Mouse (Mus musculus): ENCODE results near the gene Shmt2. TPM values are rescaled to one million over a fixed set of nuclear protein-coding genes. Genes with fewer than 3 reads are reported as not detected.

The Shmt2 gene
- polyA plus RNA-seq, 1 experiment = 535 TPM

GRCm38 (mm10) chr10:127520714-127521357, 1.4 kb downstream of the Shmt2 start:
- Histone ChIP-seq H3K79me2 (ENCODE audit: control insufficient read depth, insufficient read depth) (peaks cover 22% of the 10 kb centered on the region), H3K27me3 (ENCODE audit: control insufficient read depth, insufficient read depth, insufficient read length) (peaks cover 6% of the 10 kb centered on the region), H3K4me2 (ENCODE audit: low read depth) (peak overlapping the region; percentile 99), H3ac (ENCODE audit: control insufficient read depth, insufficient read length) (peak overlapping the region; percentile 66), H3K36me3 (ENCODE audit: control insufficient read depth, insufficient read depth) (peaks cover 32% of the 10 kb centered on the region), H3K4me3 (peak overlapping the region; percentile 99)
- no peak for TF ChIP-seq CEBPB (IDR thresholded peaks at IDR 0.05; ENCODE audit: insufficient read depth, poor library complexity, severe bottlenecking)
- TF ChIP-seq MAX (IDR thresholded peaks at IDR 0.05; ENCODE audit: low read depth) = no peak
- TF ChIP-seq TCF3 (IDR thresholded peaks at IDR 0.05; ENCODE audit: insufficient read length, low read depth) = no peak
- TF ChIP-seq POLR2A (IDR thresholded peaks at IDR 0.05; ENCODE audit: insufficient read length, low read depth) = no peak
- TF ChIP-seq POLR2AphosphoS2 (IDR thresholded peaks at IDR 0.05; ENCODE audit: insufficient read length, low read depth) = peak; percentile 76

GRCm38 (mm10) chr10:127519903-127520713, 2.1 kb downstream of the Shmt2 start:
- Histone ChIP-seq H3K27me3 (ENCODE audit: control insufficient read depth, insufficient read depth, insufficient read length) (peaks cover 6% of the 10 kb centered on the region), H3ac (ENCODE audit: control insufficient read depth, insufficient read length) (peak overlapping the region; percentile 66), H3K4me2 (ENCODE audit: low read depth) (peak overlapping the region; percentile 99), H3K36me3 (ENCODE audit: control insufficient read depth, insufficient read depth) (peaks cover 32% of the 10 kb centered on the region), H3K4me3 (peak overlapping the region; percentile 99), H3K79me2 (ENCODE audit: control insufficient read depth, insufficient read depth) (peaks cover 22% of the 10 kb centered on the region)
- TF ChIP-seq MYOG (IDR thresholded peaks at IDR 0.05; ENCODE audit: control insufficient read depth in 1 of 3, insufficient read depth in 1 of 3, insufficient read length in 2 of 3, low read depth in 2 of 3) (no peak), E2F4 (IDR thresholded peaks at IDR 0.05; ENCODE audit: insufficient read depth) (no peak), POLR2AphosphoS2 (IDR thresholded peaks at IDR 0.05; ENCODE audit: insufficient read length, low read depth) (no peak), TCF12 (IDR thresholded peaks at IDR 0.05; ENCODE audit: insufficient read depth, poor library complexity, severe bottlenecking) (no peak), TCF3 (IDR thresholded peaks at IDR 0.05; ENCODE audit: insufficient read length, low read depth) (no peak), REST (IDR thresholded peaks at IDR 0.05; ENCODE audit: insufficient read depth, insufficient read length) (no peak), POLR2A (IDR thresholded peaks at IDR 0.05; ENCODE audit: insufficient read length, low read depth) (peak; percentile 11)

GRCm38 (mm10) chr10:127519041-127519701, 3.1 kb downstream of the Shmt2 start:
- Histone ChIP-seq H3K4me3 (no peak overlapping the region), H3K27me3 (ENCODE audit: control insufficient read depth, insufficient read depth, insufficient read length) (no peaks in the 10 kb centered on the region), H3ac (ENCODE audit: control insufficient read depth, insufficient read length) (no peak overlapping the region), H3K36me3 (ENCODE audit: control insufficient read depth, insufficient read depth) (peaks cover 32% of the 10 kb centered on the region), H3K4me2 (ENCODE audit: low read depth) (no peak overlapping the region), H3K79me2 (ENCODE audit: control insufficient read depth, insufficient read depth) (peaks cover 22% of the 10 kb centered on the region)
- TF ChIP-seq CEBPB (IDR thresholded peaks at IDR 0.05; ENCODE audit: insufficient read depth, poor library complexity, severe bottlenecking) (no peak), REST (IDR thresholded peaks at IDR 0.05; ENCODE audit: insufficient read depth, insufficient read length) (no peak), USF1 (IDR thresholded peaks at IDR 0.05; ENCODE audit: low read depth) (no peak), MYOG (IDR thresholded peaks at IDR 0.05; ENCODE audit: control insufficient read depth in 1 of 3, insufficient read depth in 1 of 3, insufficient read length in 2 of 3, low read depth in 2 of 3) (no peak), TCF12 (IDR thresholded peaks at IDR 0.05; ENCODE audit: insufficient read depth, poor library complexity, severe bottlenecking) (no peak), POLR2A (IDR thresholded peaks at IDR 0.05; ENCODE audit: insufficient read length, low read depth) (no peak), MAX (IDR thresholded peaks at IDR 0.05; ENCODE audit: low read depth) (no peak), SRF (IDR thresholded peaks at IDR 0.05; ENCODE audit: control insufficient read depth, insufficient read length, low read depth) (no peak)

- H3K4me2 ChIP-seq (ENCODE audit: low read depth) = no peak overlapping the region
- no peak overlapping the region for H3K4me3 ChIP-seq
- H3K36me3 ChIP-seq (ENCODE audit: control insufficient read depth, insufficient read depth) = peaks cover 32% of the 10 kb centered on the region
- no peaks in the 10 kb centered on the region for H3K27me3 ChIP-seq (ENCODE audit: control insufficient read depth, insufficient read depth, insufficient read length)
- peaks cover 22% of the 10 kb centered on the region for H3K79me2 ChIP-seq (ENCODE audit: control insufficient read depth, insufficient read depth)
- TF ChIP-seq MYOD1 (IDR thresholded peaks at IDR 0.05; ENCODE audit: control insufficient read depth in 1 of 3, insufficient read length in 2 of 3, low read depth in 2 of 3) (no peak), REST (IDR thresholded peaks at IDR 0.05; ENCODE audit: insufficient read depth, insufficient read length) (no peak), USF1 (IDR thresholded peaks at IDR 0.05; ENCODE audit: low read depth) (no peak), TCF12 (IDR thresholded peaks at IDR 0.05; ENCODE audit: insufficient read depth, poor library complexity, severe bottlenecking) (no peak), CEBPB (IDR thresholded peaks at IDR 0.05; ENCODE audit: insufficient read depth, poor library complexity, severe bottlenecking) (no peak), MAX (IDR thresholded peaks at IDR 0.05; ENCODE audit: low read depth) (no peak), POLR2A (IDR thresholded peaks at IDR 0.05; ENCODE audit: insufficient read length, low read depth) (no peak), MYOG (IDR thresholded peaks at IDR 0.05; ENCODE audit: control insufficient read depth in 1 of 3, insufficient read depth in 1 of 3, insufficient read length in 2 of 3, low read depth in 2 of 3) (no peak), TCF3 (IDR thresholded peaks at IDR 0.05; ENCODE audit: insufficient read length, low read depth) (no peak), SRF (IDR thresholded peaks at IDR 0.05; ENCODE audit: control insufficient read depth, insufficient read length, low read depth) (no peak), POLR2AphosphoS2 (IDR thresholded peaks at IDR 0.05; ENCODE audit: insufficient read length, low read depth) (no peak)
- H3ac ChIP-seq (ENCODE audit: control insufficient read depth, insufficient read length) = no peak overlapping the region
These were observed 4.3 kb downstream of the Shmt2 start for GRCm38 (mm10) chr10:127517941-127518340.
